Mouse (Mus musculus): Measurements from ENCODE around the gene Trp53bp1.
A peak's percentile ranks its signal among the peaks of the same experiment; 100 is the strongest.

Gene Trp53bp1

DNA sequence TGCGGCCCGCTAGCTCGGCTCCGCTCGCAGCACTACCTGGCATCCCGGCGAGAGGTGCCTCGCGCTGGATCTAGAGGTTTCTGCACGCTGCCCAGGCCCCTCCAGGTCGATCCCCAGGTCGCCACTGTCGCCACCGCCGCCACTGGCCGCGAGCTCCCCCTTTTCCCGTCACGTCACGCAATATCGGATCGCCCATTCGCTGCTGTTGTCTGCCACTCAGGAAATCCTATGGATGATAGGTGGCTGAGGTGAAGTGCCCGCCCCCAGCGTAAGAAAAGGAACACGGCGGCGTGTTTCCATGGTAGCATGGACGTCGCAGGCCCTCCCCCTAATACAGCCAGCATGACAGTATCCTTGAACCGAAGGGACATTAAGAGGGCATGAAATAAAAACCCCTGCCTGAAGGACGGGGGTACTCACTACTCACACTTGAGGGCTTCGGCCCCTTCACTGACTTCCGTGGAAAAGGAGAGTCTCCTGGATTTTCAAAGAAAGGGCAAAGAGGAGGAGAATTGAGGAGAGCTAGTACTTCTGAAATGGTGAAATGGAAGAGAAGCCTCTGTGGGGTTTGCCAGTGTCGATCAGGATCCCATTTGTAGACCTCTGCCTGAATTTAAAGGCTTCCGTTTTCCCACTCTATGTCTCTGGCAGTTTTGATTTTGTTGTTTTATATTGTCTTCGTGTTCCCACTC, at the start of gene Trp53bp1:
Trp53bp1 (minus strand) TSS at position 172 of the 692 bp plus-strand sequence.
- peak; percentile 97 for DNase-seq (ENCODE audit: low spot score)

DNA sequence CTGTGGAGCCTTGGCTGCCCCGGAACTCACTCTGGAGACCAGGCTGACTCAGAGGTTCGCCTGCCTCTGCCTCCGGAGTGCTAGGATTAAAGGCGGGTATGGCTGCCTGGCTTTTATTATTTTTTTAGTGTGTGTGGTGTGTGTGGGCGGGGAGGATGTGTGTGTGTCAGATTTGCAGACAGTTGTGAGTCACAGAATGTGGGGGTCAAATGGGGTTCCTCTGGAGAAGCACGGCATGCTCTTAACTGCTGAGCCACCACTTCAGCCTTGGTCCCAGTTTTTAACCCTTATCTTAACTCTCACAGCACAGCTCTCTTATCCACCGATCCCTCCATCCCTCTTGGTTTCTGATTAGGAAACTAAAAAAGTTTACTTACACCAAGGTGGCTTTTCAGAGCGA, 45.1 kb upstream of the Trp53bp1 start:
- DNase-seq (ENCODE audit: low spot score), result no peak

DNA sequence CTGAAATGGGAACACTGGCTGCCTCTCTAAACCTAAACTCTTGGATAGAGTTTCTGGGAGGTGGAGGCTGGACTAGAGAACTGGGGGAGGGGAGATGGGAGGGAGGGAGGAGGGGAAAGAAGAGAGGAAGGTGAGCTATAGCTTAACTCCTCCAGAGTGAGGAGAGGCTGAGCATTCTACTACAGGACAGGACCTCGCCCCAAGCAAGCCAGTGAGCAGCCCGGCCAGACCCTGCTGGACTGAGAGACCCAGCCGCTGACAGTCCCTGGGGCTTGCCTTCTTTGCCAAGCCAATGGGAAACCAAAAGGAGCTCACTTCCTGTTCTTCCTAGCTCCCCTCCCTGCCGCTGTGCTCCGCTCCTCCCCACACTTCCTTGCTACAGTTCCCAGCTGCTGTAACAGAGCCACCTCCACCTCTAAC, 37.8 kb upstream of the Trp53bp1 start:
- peak; percentile 34 for DNase-seq (ENCODE audit: low spot score)

GRCm38 (mm10) chr2:121300036-121300435, 28.8 kb upstream of the Trp53bp1 start:
- no peak for DNase-seq (ENCODE audit: low spot score)

GRCm38 (mm10) chr2:121299471-121299870, 28.3 kb upstream of the Trp53bp1 start:
- DNase-seq (ENCODE audit: low spot score), result no peak

- no peak for DNase-seq (ENCODE audit: low spot score)
Measured at GRCm38 (mm10) chr2:121298131-121298530, 26.9 kb upstream of the Trp53bp1 start.

DNA sequence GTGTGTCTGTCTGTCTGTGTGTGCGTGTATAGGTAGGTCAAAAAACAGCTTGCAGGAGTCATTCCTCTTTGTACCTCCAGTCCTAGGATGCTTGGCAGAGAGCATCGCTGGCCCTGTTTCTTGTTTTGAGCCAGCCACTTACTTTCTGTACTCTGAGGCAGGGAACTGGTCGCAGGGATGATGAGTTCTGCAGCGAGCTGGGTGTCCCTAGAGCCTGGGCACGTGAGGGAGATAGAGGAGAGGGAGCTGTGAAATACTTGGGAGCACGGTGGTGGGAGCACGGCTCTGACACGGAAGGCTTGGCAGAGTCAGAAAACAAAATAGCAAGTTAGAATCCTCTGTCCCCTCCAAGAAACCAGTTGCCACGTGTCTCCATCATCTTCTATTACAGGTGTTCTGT, 26.5 kb upstream of the Trp53bp1 start:
- no peak for DNase-seq (ENCODE audit: low spot score)

DNA sequence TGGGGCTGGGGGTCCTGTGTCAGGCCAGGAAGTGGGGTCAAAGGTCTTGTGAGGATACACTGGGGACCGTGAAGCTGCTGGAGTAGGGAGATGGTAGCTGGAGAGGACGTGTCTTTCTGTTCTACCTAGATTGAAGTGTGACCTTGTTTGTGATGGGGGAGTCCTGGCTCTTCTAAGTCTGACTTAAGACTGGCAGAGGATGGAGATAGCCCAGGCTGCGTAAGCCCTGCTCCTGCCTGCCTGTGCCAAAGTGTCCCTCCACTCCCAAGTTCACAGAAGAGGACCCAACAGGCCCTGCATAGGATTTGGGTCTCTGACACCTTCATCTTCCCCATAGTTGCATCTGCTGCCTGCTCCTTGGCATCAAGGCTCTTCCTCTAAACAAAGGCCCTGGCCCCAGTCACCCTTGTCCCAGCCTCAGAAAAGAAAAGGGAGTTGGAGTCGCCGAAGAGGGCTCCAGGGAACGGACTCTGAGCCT, 25.6 kb upstream of the Trp53bp1 start:
- no peak for DNase-seq (ENCODE audit: low spot score)

- no peak for DNase-seq (ENCODE audit: low spot score)
Measured at GRCm38 (mm10) chr2:121295608-121296571, 24.7 kb upstream of the Trp53bp1 start.

- no peak for DNase-seq (ENCODE audit: low spot score)
Measured at GRCm38 (mm10) chr2:121294753-121295607, 23.8 kb upstream of the Trp53bp1 start.

DNA sequence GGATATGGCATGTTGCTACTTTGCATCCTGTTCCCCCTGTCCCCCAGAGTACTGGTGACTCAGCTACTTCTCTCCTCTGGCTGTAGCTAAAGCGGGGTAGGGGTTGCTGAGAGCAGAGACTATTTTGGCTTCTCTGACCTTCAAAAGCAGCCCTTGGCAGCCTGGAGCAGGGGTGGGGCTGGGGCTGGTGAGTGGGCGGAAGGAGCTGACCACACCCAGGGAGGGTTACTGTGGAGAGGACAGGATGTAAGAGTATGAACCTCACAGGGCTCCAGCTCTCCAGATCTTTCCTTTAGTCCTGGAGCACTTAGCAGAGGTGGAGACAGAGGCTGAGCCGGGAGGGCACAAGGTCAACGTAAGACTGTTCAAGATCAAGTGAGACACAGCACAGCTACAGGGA, 23.0 kb upstream of the Trp53bp1 start:
- DNase-seq (ENCODE audit: low spot score), result peak; percentile 45

GRCm38 (mm10) chr2:121292316-121293013, 21.3 kb upstream of the Trp53bp1 start:
- DNase-seq (ENCODE audit: low spot score), result no peak

GRCm38 (mm10) chr2:121289730-121290540, 18.7 kb upstream of the Trp53bp1 start:
- DNase-seq (ENCODE audit: low spot score), result no peak

- peak; percentile 88 for DNase-seq (ENCODE audit: low spot score)
Measured at GRCm38 (mm10) chr2:121288901-121289729, 17.9 kb upstream of the Trp53bp1 start, which contains the start of gene Map1a. Gene Map1a, plus strand, starts transcription at chr2:121289600.

DNA sequence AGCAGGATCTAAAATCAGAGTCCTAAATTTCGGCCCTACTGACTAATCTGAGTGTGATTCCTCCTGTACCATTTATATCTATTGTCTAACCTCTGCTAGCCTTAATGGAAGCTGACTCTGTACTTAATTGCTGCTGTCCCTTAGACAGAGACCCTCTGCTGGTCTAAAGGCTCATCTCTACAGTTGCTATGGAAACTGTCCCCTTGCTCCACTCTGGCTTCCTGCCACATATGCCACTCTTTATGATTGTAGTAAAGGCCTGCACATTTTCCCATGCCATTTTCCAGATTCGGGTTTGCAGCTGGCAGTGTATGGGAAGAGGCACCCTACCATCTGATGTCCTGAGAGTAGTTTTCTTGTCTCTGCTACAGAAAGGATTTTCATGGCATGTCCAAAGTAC, 16.6 kb upstream of the Trp53bp1 start:
- no peak for DNase-seq (ENCODE audit: low spot score)

DNA sequence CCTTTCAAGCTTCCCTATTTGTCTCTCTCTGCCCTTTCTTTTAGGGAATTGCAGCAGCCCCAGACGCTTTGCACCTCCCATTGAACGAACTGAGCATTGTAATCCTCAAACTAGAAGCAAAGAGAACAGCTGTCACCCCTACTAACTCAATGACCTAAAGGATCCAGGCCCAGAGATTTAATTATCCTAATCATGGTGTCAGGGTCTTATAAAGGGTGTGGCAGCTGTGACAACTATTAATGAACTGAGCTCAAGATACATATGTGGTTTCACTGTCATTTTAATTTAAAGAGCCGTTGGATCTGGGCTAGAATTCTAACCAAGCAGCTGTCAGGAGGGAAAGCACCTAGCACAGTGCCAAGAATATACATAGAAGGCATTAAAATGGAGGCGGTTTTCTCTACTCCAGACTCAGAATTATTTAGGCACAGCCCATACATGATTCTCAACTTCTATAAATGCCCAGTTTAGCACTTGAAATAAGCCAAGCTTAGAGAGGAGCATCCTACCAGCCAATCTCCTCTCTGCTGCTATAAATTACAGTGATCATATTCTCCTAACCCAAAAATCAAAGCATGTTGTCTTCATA, 815 bp upstream of the Trp53bp1 start:
- DNase-seq (ENCODE audit: low spot score), result no peak

DNA sequence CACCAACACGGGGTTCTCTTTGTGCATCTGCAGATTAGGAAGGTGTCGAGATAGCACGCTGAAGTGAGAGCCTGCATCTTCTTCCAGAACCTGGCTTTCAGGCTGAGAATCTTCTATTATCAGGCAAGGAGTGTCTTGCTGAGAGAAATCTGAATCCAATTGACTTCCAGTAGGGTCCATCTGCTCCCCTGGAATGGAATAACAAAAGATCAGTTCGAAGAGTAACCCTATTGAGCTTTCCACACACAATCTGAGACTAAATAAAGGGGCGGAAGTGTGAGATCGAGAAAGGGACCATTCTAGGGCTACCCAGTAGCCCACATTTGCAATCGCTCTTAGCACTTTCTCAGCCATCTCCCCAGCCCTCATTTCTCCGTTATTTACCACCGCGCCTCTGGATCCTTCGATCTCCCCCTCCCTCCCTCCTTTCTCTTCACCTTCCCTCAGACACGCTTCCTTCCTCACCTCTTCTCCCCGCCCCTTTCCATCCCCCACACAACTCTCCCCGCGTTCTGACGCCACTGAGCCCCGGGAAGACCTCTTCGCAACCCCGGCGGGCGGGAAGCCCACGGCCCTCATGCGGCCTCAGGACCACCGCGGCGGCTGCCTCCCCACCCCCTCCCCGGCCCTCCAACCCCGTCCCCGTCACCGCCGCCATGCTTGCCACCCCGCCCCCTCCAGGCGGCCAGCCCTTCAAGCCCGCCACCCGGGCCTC, 529 bp downstream of the Trp53bp1 start:
- DNase-seq (ENCODE audit: low spot score), result no peak

DNA sequence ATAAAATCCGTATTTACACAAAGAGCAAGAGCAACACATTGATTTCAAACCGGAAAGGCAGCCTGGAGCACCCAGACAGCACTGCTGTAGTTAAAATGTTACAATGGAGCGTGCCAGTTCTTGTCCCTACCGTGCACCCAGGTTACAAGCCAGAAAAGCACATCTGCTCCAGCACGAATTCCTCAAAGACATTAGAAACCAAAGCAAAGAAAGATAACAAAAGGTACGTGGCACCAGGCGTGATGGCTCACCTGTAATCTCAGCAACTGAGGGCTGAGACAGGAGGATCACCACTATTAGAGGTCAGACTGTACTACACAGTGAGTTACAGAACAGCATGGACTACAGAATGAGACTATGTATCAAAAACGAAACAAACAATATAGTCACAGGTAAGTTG, 2.8 kb downstream of the Trp53bp1 start:
- no peak for DNase-seq (ENCODE audit: low spot score)

All from lung, postnatal 25 days (tissue).